Mouse (Mus musculus): Measurements from ENCODE around the gene Nudt19. TPM values are rescaled to one million over a fixed set of nuclear protein-coding genes. Genes with fewer than 3 reads are reported as not detected.

Gene Nudt19
- total RNA-seq, 2 experiments from 2014 or later, result 65.1 to 67.3 TPM

- Histone ChIP-seq H3K27ac (no peak overlapping the region), H3K4me3 (no peak overlapping the region)
- DNase-seq (ENCODE audit: low spot score in 2 of 2), result peak in 1 of 2 experiments; percentile 11
- TF ChIP-seq CTCF (conservative IDR thresholded peaks at IDR 0.05), result peak; percentile 75
These were observed 54.1 kb downstream of the Nudt19 start for GRCm38 (mm10) chr7:35501995-35502394.

- no peak for TF ChIP-seq CTCF (conservative IDR thresholded peaks at IDR 0.05)
- H3K27ac ChIP-seq, result no peak overlapping the region
- H3K4me3 ChIP-seq, result no peak overlapping the region
- peak in 1 of 2 experiments; percentile 3 for DNase-seq (ENCODE audit: low spot score in 2 of 2)
These were observed 58.6 kb downstream of the Nudt19 start for GRCm38 (mm10) chr7:35497516-35497915.

Other genes with a start within 250 kb of the Nudt19 start
- gene Gpatch1, start 237.9 kb downstream of the Nudt19 start, total RNA-seq (2021), result 10 to 100 TPM; 27.5 to 29.4 TPM
- gene Rhpn2, start 222.1 kb downstream of the Nudt19 start, total RNA-seq (2021), result 1 to 10 TPM; 4.3 to 5.9 TPM
- 1 to 10 TPM; 5.6 to 6.1 TPM for gene Faap24, start 159.5 kb downstream of the Nudt19 start, total RNA-seq (2021)
- 10 to 100 TPM; 18.6 to 22.1 TPM for gene Cep89, start 159.3 kb downstream of the Nudt19 start, total RNA-seq (2021)
- gene Slc7a9, start 107.5 kb downstream of the Nudt19 start, total RNA-seq (2021), result not detected
- under 1 TPM; 0.64 to 0.74 TPM for gene Tdrd12, start 18.6 kb downstream of the Nudt19 start, total RNA-seq (2021)
- gene Rgs9bp, start 29.3 kb upstream of the Nudt19 start, total RNA-seq (2021), result under 1 TPM; 0.34 to 0.51 TPM
- gene Ankrd27, start 29.9 kb upstream of the Nudt19 start, total RNA-seq (2021), result 10 to 100 TPM; 35.8 to 44.2 TPM
- 10 to 100 TPM; 71.8 to 72.4 TPM for gene Pdcd5, start 91.2 kb upstream of the Nudt19 start, total RNA-seq (2021)
- 10 to 100 TPM; 80.3 to 84.7 TPM for gene Dpy19l3, start 198.2 kb upstream of the Nudt19 start, total RNA-seq (2021)
- gene Zfp507, start 246.7 kb upstream of the Nudt19 start, total RNA-seq (2021), result 10 to 100 TPM; 32.7 to 38.6 TPM

All from layer of hippocampus, adult 2 months (tissue).